Mouse (Mus musculus): ENCODE measurements at regions not wholly inside any gene's neighbourhood (a gene's known extent, or its start where the extent isn't known, plus 50 kb on each side); places are given as distances from the start of the nearest gene placed in this dataset.

DNA sequence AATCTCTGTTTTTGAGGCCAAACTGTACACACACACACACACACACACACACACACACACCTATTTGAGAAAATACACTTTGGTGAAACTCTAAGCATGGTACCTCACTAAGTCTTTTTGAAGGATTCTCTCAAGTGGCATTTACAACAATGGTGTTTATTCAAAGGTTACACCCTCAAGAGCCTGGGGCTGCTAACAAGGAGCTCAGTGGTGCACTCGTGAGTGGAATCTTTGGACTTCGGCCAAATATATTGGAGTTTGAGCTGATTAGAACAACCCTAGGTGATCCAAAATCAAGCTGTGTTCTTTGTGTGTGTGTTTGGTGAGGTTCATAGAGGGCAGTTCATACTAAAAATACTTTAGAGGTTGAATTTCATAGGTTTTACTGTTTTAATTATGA, 147.6 kb upstream of the Fn1 start:
- TF ChIP-seq CTCF (IDR thresholded peaks at IDR 0.05) (no peak), POLR2A (IDR thresholded peaks at IDR 0.05; ENCODE audit: insufficient read depth, low read depth, low read length) (no peak), EP300 (IDR thresholded peaks at IDR 0.05; ENCODE audit: insufficient read depth, low read depth, low read length) (no peak)
